Mouse (Mus musculus) retina, embryonic 14.5 days (tissue): ENCODE data around the gene Zfp433.
"Not testable (repeated sequence)": the region's sequence is repeated elsewhere in the genome, so short reads cannot be mapped to it uniquely, and the experiment has no call there.

Source experiments
- DNase-seq: peaks from one replicate; pipeline ENCODE4 v3.0.0-alpha.2; 2015; ENCODE audit warnings: low spot score

The Zfp433 gene

GRCm38 (mm10) chr10:81704531-81705301 is at the start of gene Zfp433:
Gene Zfp433, plus strand, starts transcription at chr10:81704825.
- not testable (repeated sequence) for DNase-seq

DNA sequence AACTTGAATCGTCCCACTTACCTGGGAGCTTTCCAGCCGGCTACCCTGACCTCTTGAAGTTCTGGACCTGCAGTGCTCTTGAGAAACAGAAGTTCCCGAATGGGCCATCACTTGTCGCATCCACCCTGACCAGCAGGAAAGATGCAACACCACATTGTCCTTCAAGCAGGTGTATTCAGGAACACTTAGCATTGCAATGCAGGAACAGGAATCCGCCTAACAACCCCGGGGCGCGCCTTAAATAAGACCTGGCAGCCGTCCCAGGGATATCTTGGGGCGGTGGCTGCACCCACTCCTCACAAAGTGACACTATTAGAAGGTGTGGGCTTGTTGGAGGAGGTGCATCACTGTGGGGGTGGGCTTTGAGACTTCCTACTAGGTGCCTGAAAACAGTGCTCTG is 49.4 kb upstream of the Zfp433 start:
- DNase-seq: no peak

DNA sequence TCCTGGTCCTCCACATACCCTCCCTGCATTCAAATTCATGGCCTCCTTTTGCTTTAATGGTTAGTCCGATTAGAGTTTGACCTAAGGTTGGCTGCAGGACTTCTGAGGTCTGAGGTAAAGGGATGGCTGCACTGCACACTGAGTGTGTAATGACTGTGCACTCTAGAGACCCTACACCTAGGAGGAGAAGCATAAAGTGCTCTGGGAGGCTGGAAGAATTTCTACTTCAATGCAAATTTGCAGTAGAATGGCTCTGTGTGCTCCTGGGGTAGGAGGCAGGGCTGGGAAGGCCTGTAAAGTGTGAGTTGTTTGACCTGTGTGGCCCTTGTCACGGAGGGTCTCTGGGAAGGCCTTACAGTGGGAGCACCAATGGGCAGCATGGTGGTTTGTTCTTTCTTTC is 48.5 kb upstream of the Zfp433 start:
- DNase-seq: no peak

- DNase-seq: not testable (repeated sequence)
Observed at GRCm38 (mm10) chr10:81687114-81687513, 17.5 kb upstream of the Zfp433 start.

DNA sequence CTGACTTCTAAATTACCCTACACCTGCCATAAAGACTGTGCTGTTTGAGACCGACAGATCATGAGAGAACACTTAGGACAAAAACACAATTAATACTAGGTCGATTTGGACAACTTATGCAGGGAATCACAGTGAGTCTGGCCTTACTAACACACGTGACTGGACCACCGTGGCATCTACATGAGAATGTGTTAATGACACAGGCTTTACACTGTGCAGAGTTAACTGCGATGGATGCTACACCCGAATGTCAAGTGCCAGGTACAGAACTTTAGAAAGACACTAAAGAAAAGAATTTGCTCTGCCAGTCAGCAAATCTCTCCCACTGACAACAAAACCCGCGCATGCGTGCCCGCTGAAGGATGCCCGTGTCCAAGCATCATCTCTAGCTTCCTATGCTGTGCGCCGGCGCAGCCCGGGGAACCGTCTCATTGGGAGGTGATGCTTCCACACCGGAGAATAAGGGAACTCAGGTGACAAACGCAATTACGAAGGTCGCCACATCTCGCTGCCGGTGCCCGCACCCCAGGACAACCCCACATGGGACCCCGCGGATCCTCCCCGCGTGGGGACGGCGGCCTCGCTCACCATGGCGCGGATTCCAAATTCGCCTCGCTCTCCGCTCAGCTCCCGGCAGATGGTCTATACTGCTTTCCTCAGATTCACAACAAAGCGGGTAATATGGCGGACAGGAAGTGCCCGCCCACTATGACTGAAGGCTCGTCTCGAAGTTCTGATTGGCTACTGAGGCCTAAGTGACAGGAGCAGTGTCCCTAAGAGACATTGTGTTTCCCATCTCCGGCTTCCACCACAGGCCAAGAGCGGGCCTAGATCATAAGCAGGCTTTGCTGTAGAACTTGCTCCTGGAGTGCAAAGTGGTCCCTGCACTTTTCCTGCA is 66.1 kb downstream of the Zfp433 start, which contains the start of gene Gm3055:
Gene Gm3055 (minus strand): TSS at position 656 of the 898 bp plus-strand sequence.
- not testable (repeated sequence) for DNase-seq

- DNase-seq: not testable (repeated sequence)
Observed at GRCm38 (mm10) chr10:81771404-81771777, 66.8 kb downstream of the Zfp433 start.
